Mouse (Mus musculus) forebrain, embryonic 16.5 days (tissue): ENCODE measurements around the gene Brdt. TPM values are rescaled to one million over a fixed set of nuclear protein-coding genes. Genes with fewer than 3 reads are reported as not detected.

ENCODE experiments used
- ATAC-seq: fragments of 200-750 bp; cut with Nextera tagmentation; 2 replicates; pipeline ENCODE4 v1.8.0; 2017; ENCODE audit warnings: mild to moderate bottlenecking, moderate library complexity
- H3K27ac ChIP-seq: fragments of 300-500 bp; sonication (generic); 2 replicates; pipeline ENCODE4 v1.5.1; 2014; ENCODE audit warnings: low read length, control low read depth
- H3K27me3 ChIP-seq: fragments of 300-500 bp; sonication (generic); replicated peaks from 2 replicates; pipeline ENCODE4 v1.6.1; 2014; ENCODE audit warnings: low read length; ENCODE audit not compliant: control insufficient read depth, insufficient read depth
- H3K36me3 ChIP-seq: fragments of 300-500 bp; sonication (generic); 2 replicates; pipeline ENCODE4 v1.6.1; 2014; ENCODE audit not compliant: control insufficient read depth, insufficient read depth
- H3K4me1 ChIP-seq: fragments of 300-500 bp; sonication (generic); replicated peaks from 2 replicates; pipeline ENCODE4 v1.6.1; 2014; ENCODE audit warnings: low read length; ENCODE audit not compliant: control insufficient read depth, insufficient read depth
- H3K4me2 ChIP-seq: fragments of 300-500 bp; sonication (generic); 2 replicates; pipeline ENCODE4 v1.6.1; 2014; ENCODE audit warnings: mild to moderate bottlenecking, low read length, control low read depth
- H3K4me3 ChIP-seq: fragments of 300-500 bp; sonication (generic); replicated peaks from 2 replicates; pipeline ENCODE4 v1.5.1; 2014; ENCODE audit warnings: mild to moderate bottlenecking, low read length, control low read depth
- H3K9ac ChIP-seq: fragments of 300-500 bp; sonication (generic); replicated peaks from 2 replicates; pipeline ENCODE4 v1.6.1; 2014; ENCODE audit warnings: low read depth, low read length, control low read depth
- H3K9me3 ChIP-seq: fragments of 300-500 bp; sonication (generic); 2 replicates; pipeline ENCODE4 v1.6.1; 2016; ENCODE audit warnings: low read length; ENCODE audit not compliant: control insufficient read depth
- WGBS: fragments of 180-500 bp; shearing (Covaris S2); extraction: QIAGEN DNeasy Blood & Tissue Kit; methylation state at CpG from one replicate; pipeline ENCODE4 v1.1.7; 2014; 5-methylcytosine and 5-hydroxymethylcytosine counted together
- polyA plus RNA-seq: library from polyadenylated mRNA; unstranded; fragments of >200 nt; fragmentation: Nextera tagmentation; extraction: Ambion mirVana; gene quantifications from 2 replicates; pipeline ENCODE4 v1.2.1, GENCODE M21; 2015

The Brdt gene
- polyA plus RNA-seq, result 1.3 and 2.0 TPM in 2 replicates

DNA sequence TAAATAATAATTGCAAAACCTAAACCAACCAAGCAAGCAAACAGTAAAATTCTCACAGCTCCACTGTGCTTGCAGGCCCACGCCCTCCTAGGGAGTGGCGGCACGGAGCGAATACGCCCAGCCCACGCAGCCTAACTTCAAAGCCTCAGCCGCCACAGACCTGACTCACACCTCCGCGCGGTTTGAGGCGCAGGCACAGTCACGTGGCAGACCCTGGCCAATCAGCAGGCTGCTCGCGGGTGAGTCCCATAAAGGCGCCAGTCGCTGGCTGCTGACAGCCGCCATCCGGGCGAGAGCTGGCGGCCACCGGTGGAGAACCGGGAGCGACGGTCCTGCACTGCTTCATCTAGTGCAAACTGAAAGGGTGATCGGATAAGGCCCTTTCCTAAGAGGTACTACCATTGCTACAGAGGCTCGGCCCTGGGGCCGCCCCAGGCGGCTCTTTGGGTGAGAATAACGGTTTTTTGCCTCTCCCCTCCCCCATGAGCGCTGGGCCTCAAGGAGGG lies at the start of gene Brdt:
Gene Brdt (plus strand): TSS at position 244 of the 506 bp plus-strand sequence.
- no peak within 1 kb of the TSS for H3K27ac ChIP-seq
- no peaks in the 10 kb centered on the region for H3K27me3 ChIP-seq
- H3K36me3 ChIP-seq, result no peaks in the 10 kb centered on the region
- H3K4me2 ChIP-seq, result no peak within 1 kb of the TSS
- ATAC-seq, result no peak
- WGBS, result 94% methylated on average over 30 of the region's 30 CpGs
- H3K9ac ChIP-seq, result no peak within 1 kb of the TSS
- H3K9me3 ChIP-seq, result no peaks in the 10 kb centered on the region
- no peak within 1 kb of the TSS for H3K4me3 ChIP-seq
- no peaks in the 10 kb centered on the region for H3K4me1 ChIP-seq

DNA sequence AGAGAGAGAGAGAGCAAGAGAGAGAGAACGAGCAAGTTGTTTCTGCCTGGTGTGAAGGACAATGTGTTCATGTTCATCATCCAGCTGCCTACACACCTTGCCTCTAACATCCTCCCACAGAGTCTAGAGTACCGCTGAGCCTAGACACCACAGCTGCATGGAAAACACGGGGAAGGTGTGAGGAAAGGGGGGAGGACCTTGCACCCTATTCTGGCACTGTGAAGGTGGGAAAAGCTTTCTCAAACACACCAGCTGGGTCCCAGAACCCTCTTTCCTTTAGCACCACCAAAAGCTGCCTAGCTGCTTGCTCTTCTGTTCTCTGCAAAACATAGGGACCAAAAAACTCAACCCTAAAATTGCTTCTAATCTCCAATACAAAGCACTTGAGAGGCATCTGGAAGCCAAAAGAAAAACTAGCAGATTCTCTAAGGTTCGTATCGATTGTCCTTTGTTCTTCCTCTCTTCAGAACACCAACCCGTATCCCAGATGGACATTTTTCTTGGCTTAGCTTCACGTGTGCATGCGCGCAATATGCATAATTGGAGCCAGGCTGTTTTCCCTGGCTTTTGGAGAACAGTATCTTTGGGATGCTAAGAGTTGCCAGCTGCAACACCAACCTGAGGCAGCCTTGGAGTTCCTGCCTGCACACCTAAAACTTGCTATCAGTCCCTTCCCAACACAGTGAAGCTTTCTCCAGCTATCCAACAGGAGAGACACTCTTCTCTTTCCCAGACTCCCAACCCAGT lies 48.2 kb upstream of the Brdt start:
- Histone ChIP-seq H3K9me3 (no peaks in the 10 kb centered on the region), H3K27me3 (peaks cover 10% of the 10 kb centered on the region), H3K27ac (no peak overlapping the region), H3K4me2 (no peak overlapping the region), H3K36me3 (no peaks in the 10 kb centered on the region), H3K4me1 (peaks cover 3% of the 10 kb centered on the region; the same call in 1 of the 2 replicates), H3K9ac (no peak overlapping the region), H3K4me3 (no peak overlapping the region)
- no peak for ATAC-seq
- 56% methylated on average over 9 of the region's 9 CpGs for WGBS

DNA sequence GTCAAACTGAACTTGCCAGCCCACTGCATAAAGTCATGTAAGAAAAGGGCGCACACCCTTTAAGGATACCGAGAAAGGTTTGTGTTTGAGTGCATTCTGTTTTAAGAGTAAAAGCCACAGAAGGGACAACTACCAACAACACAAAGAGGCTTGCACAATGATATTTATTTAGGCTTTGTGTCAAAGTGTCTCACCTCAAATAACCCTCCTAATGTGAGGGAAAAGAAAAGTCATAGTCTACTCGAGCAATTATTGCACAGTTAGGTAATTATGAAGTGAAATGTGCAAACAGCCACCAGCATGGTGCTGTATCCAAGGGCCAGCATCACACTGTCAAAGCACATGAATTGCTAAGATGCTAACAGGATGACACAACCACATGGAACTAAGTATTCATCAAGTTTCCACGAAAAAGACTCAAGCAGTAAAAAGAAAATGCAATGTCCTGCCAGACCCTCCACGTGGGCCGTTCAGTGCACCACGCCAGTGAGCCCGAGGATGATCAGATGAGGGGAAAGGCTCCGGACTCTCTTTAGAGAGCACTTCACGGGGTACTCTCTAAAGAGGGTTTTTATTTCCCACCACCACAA lies 46.9 kb upstream of the Brdt start:
- Histone ChIP-seq H3K4me1 (peaks cover 11% of the 10 kb centered on the region), H3K4me2 (no peak overlapping the region), H3K36me3 (no peaks in the 10 kb centered on the region), H3K9ac (no peak overlapping the region), H3K27me3 (peaks cover 22% of the 10 kb centered on the region), H3K4me3 (no peak overlapping the region), H3K27ac (no peak overlapping the region), H3K9me3 (no peaks in the 10 kb centered on the region)
- 67% methylated on average over 10 of the region's 10 CpGs for WGBS
- ATAC-seq, result no peak

DNA sequence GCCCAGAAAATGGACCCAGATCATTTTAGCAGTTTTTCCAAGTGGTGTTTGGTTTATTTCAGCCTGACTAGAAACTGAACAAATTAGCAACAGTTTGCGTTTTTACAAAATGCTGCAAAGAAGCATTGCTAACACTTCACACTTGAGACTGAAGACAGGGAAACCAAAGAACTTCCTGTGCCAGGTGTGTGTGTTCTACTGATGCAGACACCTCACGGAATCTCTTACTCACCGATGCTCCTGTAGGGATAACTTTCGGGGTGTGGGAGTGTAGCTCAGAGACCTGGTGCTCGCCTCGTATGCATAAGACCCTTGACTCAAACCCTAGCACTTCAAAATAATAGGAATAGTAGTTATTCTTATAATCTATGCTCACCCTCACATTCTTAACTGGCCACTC lies 45.4 kb upstream of the Brdt start:
- ATAC-seq, result no peak
- no peaks in the 10 kb centered on the region for H3K36me3 ChIP-seq
- H3K9me3 ChIP-seq, result no peaks in the 10 kb centered on the region
- WGBS, result 85% methylated on average over 6 of the region's 6 CpGs
- H3K27me3 ChIP-seq, result peaks cover 27% of the 10 kb centered on the region
- H3K9ac ChIP-seq, result no peak overlapping the region
- no peak overlapping the region for H3K27ac ChIP-seq
- no peak overlapping the region for H3K4me3 ChIP-seq
- H3K4me2 ChIP-seq, result no peak overlapping the region
- H3K4me1 ChIP-seq, result peaks cover 11% of the 10 kb centered on the region

DNA sequence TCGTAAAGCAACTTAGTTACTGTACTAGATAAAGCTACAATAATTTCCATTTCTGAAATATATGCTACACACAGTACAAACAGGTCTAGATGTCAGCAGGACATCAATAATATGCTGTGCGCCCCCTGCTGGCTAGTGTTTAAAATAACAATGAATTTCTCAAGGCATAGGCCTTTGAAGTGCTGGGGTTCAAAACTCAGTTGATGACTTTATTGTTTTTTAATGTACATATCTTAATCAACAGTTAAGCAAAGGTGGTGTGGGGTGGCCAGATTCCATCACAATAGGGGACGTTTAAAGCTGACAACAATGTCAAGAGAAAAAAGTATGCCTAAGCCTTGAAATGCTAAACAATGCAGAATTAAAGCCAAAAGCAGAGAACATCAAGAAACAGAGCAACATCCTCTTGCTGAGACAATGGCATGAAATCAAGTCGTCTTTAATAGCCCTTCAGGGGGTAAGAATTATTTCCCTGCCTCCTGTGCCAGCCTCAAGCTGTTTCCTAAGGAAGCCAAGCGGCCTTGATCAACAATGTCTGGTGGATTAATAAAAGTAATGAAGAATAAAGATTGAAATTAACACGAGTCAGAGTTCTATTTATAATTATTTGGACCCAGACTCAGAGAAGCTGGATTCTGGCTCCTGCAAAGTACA lies 43.6 kb upstream of the Brdt start:
- Histone ChIP-seq H3K36me3 (no peaks in the 10 kb centered on the region), H3K27me3 (peaks cover 29% of the 10 kb centered on the region), H3K4me2 (no peak overlapping the region), H3K4me1 (peaks cover 11% of the 10 kb centered on the region), H3K27ac (no peak overlapping the region), H3K4me3 (no peak overlapping the region), H3K9me3 (no peaks in the 10 kb centered on the region), H3K9ac (no peak overlapping the region)
- no peak for ATAC-seq
- WGBS, result 29% methylated on average over 6 of the region's 6 CpGs

DNA sequence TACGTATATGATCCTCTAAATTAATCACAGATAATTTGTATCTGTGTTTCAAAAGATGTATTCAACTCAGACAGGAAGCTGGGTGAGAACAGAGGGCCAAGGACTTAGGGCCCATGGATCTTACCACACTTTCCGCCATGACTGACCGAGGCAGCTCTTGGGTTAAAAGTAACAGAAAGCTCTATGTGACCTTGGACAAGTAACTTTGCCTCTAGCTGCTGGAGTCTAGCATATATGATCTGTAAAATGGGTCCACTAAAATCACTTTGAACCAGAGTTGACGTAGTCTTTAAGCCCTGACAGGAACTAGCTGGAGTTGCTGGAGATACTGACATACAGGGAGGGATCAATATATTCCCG lies 43.1 kb upstream of the Brdt start:
- Histone ChIP-seq H3K27me3 (peaks cover 28% of the 10 kb centered on the region), H3K27ac (no peak overlapping the region), H3K36me3 (no peaks in the 10 kb centered on the region), H3K4me2 (0 out of 2 replicates have a peak overlapping the region, but pooled peaks have one; percentile 97), H3K9me3 (no peaks in the 10 kb centered on the region), H3K9ac (no peak overlapping the region), H3K4me3 (peak overlapping the region; percentile 62; the same call in 1 of the 2 replicates), H3K4me1 (peaks cover 10% of the 10 kb centered on the region)
- ATAC-seq, result no peak
- whole genome bisulfite sequencing, result 52% methylated on average over 5 of the region's 5 CpGs

DNA sequence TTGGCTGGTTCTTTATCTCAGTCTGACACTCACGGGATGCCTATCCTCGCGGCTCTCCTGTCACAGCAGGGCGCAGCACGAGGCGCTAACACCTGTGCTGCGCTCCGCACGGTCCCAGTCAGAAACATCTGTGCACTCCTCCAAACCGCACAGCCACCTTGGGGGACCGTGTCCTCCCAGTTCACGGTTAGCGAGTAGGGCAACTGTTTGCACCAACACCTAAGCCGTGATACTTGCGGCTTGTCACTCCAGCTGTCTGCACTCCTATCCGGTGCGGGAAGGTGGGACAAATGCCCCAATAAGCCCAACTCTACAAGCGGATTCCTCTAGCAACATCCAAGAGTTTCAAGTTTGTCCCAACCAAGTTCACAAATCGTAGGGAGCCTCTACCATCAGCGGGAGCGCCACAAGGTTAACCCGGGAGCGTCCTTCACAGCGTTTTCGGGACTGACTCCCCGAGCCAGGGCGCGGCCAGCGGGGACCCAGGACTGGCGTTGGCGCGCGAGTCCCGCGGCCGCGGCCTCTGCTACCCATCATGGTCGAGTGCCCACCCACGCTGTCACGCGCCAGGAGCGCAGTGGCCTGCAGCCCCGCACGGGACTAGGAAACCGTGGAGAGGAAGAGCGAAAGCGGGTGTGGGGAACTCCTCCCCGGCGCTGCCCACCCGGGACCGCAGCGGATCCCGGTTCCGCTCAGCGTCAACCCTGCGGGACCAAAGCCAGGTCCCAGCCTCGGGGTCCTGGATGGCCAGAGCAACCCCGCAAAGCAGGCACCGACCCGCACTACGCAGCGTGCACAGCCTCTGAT lies 42.3 kb upstream of the Brdt start:
- WGBS, result under 1% methylated on average over 61 of the region's 62 CpGs
- peaks cover 8% of the 10 kb centered on the region for H3K4me1 ChIP-seq
- ATAC-seq, result peak; percentile 37
- no peaks in the 10 kb centered on the region for H3K9me3 ChIP-seq
- H3K9ac ChIP-seq, result peak overlapping the region; percentile 61
- H3K4me3 ChIP-seq, result peak overlapping the region; percentile 62
- no peak overlapping the region for H3K27ac ChIP-seq
- peaks cover 25% of the 10 kb centered on the region for H3K27me3 ChIP-seq
- peak overlapping the region; percentile 97 for H3K4me2 ChIP-seq
- no peaks in the 10 kb centered on the region for H3K36me3 ChIP-seq

DNA sequence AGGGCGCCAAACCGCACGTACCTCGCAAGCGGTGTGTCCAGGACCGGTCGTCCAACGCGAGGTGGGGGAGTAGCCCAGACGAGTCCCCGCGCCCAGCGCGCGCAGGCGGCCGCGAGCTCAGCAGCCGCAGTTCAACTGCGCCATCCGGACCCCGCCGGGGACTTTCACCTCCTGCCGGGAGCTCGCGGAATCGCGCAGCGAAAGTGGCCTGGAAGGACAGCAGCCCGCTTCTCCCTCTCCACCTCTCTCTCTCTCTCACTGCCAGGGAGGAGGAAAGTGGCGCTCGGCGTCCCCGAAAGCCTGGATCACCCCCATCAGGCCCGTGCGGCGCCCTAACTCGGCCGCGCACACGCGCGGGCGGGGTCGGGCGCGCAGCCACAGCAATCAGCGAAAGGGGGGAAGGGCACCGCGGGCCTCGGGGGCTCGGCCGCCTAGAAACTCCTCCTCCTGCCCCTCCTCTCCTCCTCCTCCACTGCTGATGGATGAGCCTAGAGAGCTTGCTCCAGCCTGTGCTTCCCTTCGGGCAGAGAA lies 41.7 kb upstream of the Brdt start, which contains the start of gene Tgfbr3:
Gene Tgfbr3 (minus strand): TSS at position 396 of the 531 bp plus-strand sequence.
- H3K9ac ChIP-seq, result peak within 1 kb of the TSS; percentile 61
- no peak within 1 kb of the TSS for H3K27ac ChIP-seq
- peak within 1 kb of the TSS; percentile 97 for H3K4me2 ChIP-seq
- peaks cover 8% of the 10 kb centered on the region for H3K4me1 ChIP-seq
- whole genome bisulfite sequencing, result under 1% methylated on average over 52 of the region's 54 CpGs
- peaks cover 25% of the 10 kb centered on the region for H3K27me3 ChIP-seq
- no peaks in the 10 kb centered on the region for H3K9me3 ChIP-seq
- ATAC-seq, result peak; percentile 92
- H3K36me3 ChIP-seq, result no peaks in the 10 kb centered on the region
- H3K4me3 ChIP-seq, result peak within 1 kb of the TSS; percentile 62
